Mouse (Mus musculus) gastrocnemius, postnatal 36 days (tissue): ENCODE data around the gene Olfr1315-ps1. TPM values are rescaled to one million over a fixed set of nuclear protein-coding genes. Genes with fewer than 3 reads are reported as not detected.

Experiments used
- DNase-seq, 2 experiments: peaks; one replicate each; pipeline ENCODE4 v3.0.0; 2022
- intact Hi-C: fragments of 180-260 bp; cut with DNase I; formaldehyde crosslinking; loops from one replicate; pipeline ENCODE4 v1.15.1; 2025
- long read RNA-seq, 2 experiments: library from polyadenylated mRNA; stranded (forward); transcript quantifications; one replicate each; pipeline ENCODE4 v2.0.0; 2021
- total RNA-seq, 2 experiments: library from RNA; stranded (reverse); gene quantifications; 2 replicates each; pipeline ENCODE4 v1.2.3; 2021

Gene Olfr1315-ps1
- total RNA-seq, result not detected
- long read RNA-seq, experiment 1, result 0 reads
- long read RNA-seq, experiment 2, result 0 reads

- no peak for DNase-seq
These were observed at the start of gene Olfr1315-ps1 for GRCm38 (mm10) chr2:112115340-112115739. Gene Olfr1315-ps1, minus strand, starts transcription at chr2:112115440.

GRCm38 (mm10) chr2:112153898-112154297 is 38.7 kb upstream of the Olfr1315-ps1 start, which contains the start of gene Olfr1318:
Gene Olfr1318, plus strand, starts transcription at chr2:112154198.
- DNase-seq, result no peak
- intact Hi-C loops, result no loop called here

More at GRCm38 (mm10) chr2:112115340-112115739, at the start of gene Olfr1315-ps1:
- intact Hi-C loops, result no loop called here

DNA sequence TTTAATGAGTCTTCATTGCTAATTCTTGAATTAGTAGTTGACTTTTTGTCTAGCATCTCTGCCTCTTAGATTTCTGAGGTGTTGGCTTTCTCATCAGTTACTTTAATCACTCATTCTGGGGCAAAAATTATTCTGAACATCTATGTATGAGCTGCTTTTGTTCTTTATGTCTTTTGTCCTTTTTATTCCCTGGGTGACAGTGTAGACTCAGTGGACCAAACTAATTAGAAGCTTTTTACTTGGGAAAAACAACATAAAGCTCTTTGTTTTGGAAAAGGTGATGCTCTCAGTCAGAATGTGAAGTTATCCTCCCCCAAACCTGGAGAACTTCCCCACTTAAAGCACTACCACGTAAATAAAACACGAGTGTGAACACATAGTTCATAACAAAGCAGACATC is 24.8 kb upstream of the Olfr1315-ps1 start, which contains the start of gene Olfr1317:
Gene Olfr1317 (plus strand): TSS at position 301 of the 400 bp plus-strand sequence.
- intact Hi-C loops, result no loop called here
- no peak for DNase-seq

GRCm38 (mm10) chr2:112134877-112135276 is 19.6 kb upstream of the Olfr1315-ps1 start, which contains the start of gene Olfr1316:
Gene Olfr1316, minus strand, starts transcription at chr2:112134977.
- intact Hi-C loops, result no loop called here
- DNase-seq, result no peak

DNA sequence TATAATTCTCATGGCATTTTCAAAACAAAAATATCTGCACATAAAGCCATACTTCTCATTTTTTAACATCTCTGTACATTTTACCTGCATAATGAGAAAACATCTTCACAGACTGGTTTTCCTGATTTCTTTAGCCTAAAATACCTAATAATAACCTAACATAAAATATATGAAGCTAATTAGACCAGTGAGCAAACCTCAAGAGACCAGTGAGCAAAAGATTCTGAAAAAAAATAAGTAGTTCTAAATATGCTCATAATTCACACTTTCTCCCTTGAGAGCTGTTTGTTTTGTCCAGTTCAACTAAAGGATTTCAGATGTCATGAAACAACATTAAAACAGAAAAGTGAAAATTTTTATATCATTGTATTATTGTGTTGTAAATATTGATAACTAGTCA is 18.6 kb downstream of the Olfr1315-ps1 start, which contains the start of gene Olfr1314:
Gene Olfr1314 (minus strand): TSS at position 101 of the 400 bp plus-strand sequence.
- intact Hi-C loops, result no loop called here
- DNase-seq, result no peak

- intact Hi-C loops, result no loop called here
- DNase-seq, result no peak
These were observed 37.5 kb downstream of the Olfr1315-ps1 start, which contains the start of gene Olfr1313 for GRCm38 (mm10) chr2:112077743-112078142. Gene Olfr1313, minus strand, starts transcription at chr2:112077843.

Other genes starting within 250 kb of the Olfr1315-ps1 start
- not detected for gene Olfr1305, start 238.3 kb downstream of the Olfr1315-ps1 start, total RNA-seq
- not detected for gene Olfr1306, start 199.2 kb downstream of the Olfr1315-ps1 start, total RNA-seq
- gene Olfr1307, start 166.0 kb downstream of the Olfr1315-ps1 start, total RNA-seq, result not detected
- not detected for gene Olfr1308, start 150.5 kb downstream of the Olfr1315-ps1 start, total RNA-seq
- not detected for gene Olfr1309, start 125.2 kb downstream of the Olfr1315-ps1 start, total RNA-seq
- gene Olfr1310, start 102.7 kb downstream of the Olfr1315-ps1 start, total RNA-seq, result not detected
- gene Olfr1311, start 91.0 kb downstream of the Olfr1315-ps1 start, total RNA-seq, result not detected
- gene Olfr1312, start 65.2 kb downstream of the Olfr1315-ps1 start, total RNA-seq, result not detected
- gene Olfr1313, start 37.6 kb downstream of the Olfr1315-ps1 start, total RNA-seq, result not detected
- gene Olfr1314, start 18.7 kb downstream of the Olfr1315-ps1 start, total RNA-seq, result not detected
- gene Olfr1316, start 19.5 kb upstream of the Olfr1315-ps1 start, total RNA-seq, result not detected
- gene Olfr1317, start 24.9 kb upstream of the Olfr1315-ps1 start, total RNA-seq, result not detected
- not detected for gene Olfr1318, start 38.8 kb upstream of the Olfr1315-ps1 start, total RNA-seq
- 1 to 10 TPM in 1 of 2 experiments, under 1 TPM in 1; 0.69 to 1.0 TPM for gene Lpcat4, start 124.0 kb upstream of the Olfr1315-ps1 start, total RNA-seq
- not detected for gene Nutm1, start 143.9 kb upstream of the Olfr1315-ps1 start, total RNA-seq
- gene Nop10, start 146.5 kb upstream of the Olfr1315-ps1 start, total RNA-seq, result 10 to 100 TPM; 46.2 to 50.4 TPM
- 10 to 100 TPM; 18.5 to 27.1 TPM for gene Slc12a6, start 150.4 kb upstream of the Olfr1315-ps1 start, total RNA-seq
- under 1 TPM in 1 of 2 experiments, not detected in 1; 0.44 TPM for gene Gm21985, start 150.9 kb upstream of the Olfr1315-ps1 start, total RNA-seq